Mouse (Mus musculus) embryonic fibroblast, embryonic 13.5 days (primary cell): ENCODE data around the gene Hist1h2bj.

Experiments
- CTCF ChIP-seq: IDR thresholded peaks from 2 replicates; pipeline ENCODE4 v1.5.1; 2011; ENCODE audit warnings: mild to moderate bottlenecking, control low read depth, low read length, moderate library complexity, borderline replicate concordance; ENCODE audit not compliant: insufficient read depth
- POLR2A ChIP-seq: IDR thresholded peaks from 2 replicates; pipeline ENCODE4 v1.6.1; 2011; ENCODE audit warnings: low read depth, mild to moderate bottlenecking, control low read depth, low read length, moderate library complexity

GRCm38 (mm10) chr13:22020901-22021339, 22.1 kb upstream of the Hist1h2bj start:
- no peak for TF ChIP-seq CTCF
- no peak for TF ChIP-seq POLR2A
